Mouse (Mus musculus): ENCODE results near the gene Sdc3.

Gene Sdc3

DNA sequence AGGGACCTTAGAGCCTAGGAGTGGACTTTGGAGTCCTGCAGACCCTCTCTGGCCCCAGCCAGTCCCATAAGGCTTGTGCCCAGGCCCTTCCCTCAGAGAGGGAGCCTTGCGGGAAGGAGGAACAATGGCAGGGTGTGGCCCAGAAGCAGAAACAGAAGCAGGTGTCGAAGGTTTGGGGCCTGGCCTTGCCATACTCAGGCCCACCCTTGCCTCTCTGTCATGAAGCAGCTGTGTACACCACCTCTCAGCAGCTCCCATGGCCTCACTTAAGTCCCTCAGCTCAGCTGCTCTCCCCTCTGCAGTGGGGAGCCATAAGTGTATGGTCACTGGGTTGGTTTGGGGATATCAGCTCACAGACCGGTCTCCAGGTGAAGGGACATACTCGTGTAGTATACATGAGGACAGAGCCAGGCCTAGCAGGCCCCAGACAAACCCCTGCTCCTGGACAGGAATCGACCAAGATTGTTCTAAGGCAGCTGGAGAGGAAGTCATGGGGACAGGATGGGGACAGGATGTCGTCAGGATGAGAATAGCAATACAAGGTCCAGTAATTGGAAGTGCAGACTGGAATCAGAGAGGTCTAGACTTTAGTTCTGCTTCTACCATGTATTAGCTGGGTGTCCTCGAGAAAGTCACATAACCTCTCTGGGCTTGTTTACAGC lies 28.4 kb downstream of the Sdc3 start:
- no peak for DNase-seq (ENCODE audit: low spot score in 2 of 2)

DNA sequence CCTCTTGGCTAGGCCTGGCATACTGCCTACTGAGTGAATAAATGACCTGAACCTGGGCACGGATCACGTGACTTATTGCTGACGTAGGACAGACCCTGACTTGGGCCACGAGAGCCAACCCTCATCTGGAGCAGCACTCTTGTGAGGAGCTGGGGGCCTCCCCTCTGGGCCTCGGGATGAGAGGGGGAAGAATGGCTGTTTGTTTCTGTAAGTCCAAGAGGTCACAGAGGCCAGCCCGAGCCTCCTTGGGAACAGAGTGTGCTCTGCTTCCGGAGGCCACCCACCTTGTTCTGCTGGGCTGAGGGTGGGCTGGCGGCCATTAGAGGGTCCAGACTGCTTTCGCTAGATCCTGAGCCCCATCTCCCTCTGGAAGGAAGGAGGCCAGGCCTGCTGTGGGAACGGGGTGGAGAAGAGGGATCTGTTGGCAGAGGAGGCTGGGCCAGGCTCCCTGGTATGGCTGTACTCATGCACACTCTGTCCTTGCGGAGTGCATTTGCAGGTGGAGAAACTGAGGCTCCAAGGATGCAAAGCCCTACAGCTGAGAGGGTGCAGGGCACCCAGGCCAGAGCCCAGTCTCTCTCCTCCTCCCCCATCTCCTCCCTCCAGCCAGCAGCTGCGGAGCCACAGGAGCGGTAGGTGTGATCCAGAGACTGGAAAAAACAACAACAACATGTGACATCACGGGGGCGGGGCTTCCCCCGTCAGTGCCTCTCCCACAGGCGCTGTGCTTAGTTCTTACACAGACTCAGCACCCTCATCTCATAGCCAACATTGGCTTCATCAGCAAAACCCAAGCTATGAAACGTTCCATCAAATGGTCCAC lies 36.7 kb downstream of the Sdc3 start:
- no peak for DNase-seq (ENCODE audit: low spot score in 2 of 2)

DNA sequence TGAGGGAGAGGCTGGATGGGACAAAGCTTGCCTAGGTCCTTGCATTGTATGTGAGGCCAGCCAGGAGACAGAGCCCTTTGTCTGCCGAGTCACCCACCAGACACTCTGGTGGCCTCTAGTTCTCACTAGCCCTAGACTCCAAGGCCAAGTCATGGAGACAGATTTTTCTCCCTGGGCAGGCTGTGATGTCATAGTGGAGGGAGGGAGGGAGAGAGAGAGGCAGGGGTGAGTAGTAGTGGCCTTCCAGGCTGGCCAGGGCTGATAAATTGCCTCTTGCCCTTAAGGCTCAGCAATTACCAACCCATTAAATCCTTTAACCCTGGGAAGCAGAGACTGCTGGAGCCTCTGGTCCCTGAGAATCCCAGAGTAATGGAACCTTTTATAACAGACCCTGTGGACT lies 41.8 kb downstream of the Sdc3 start:
- no peak for DNase-seq (ENCODE audit: low spot score in 2 of 2)

DNA sequence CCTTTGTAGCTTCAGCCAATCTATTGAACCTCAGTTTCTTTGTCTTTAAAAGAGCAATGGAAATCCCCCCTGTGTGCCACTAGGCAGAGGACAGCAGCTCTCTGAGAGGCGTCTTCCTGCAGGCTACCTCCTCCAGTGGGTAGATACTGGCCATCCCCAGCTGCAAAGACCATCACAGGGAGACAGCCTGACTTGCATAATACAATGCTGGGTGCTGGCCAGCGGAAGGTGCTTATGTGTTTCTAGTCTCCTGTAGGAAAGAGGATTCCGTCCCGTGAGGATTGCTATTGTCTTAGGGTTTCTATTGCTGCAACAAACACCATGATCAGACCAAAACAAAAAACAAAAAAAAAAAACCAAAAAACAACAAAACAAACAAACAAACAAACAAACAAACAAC lies 43.2 kb downstream of the Sdc3 start:
- no peak for DNase-seq (ENCODE audit: low spot score in 2 of 2)

GRCm38 (mm10) chr4:130836281-130837061 lies 44.1 kb downstream of the Sdc3 start:
- DNase-seq (ENCODE audit: low spot score in 2 of 2): no peak

GRCm38 (mm10) chr4:130838585-130838984 lies 46.2 kb downstream of the Sdc3 start:
- DNase-seq (ENCODE audit: low spot score in 2 of 2): no peak

- DNase-seq (ENCODE audit: low spot score in 2 of 2): no peak
Measured at GRCm38 (mm10) chr4:130841107-130841840, 48.9 kb downstream of the Sdc3 start.

DNA sequence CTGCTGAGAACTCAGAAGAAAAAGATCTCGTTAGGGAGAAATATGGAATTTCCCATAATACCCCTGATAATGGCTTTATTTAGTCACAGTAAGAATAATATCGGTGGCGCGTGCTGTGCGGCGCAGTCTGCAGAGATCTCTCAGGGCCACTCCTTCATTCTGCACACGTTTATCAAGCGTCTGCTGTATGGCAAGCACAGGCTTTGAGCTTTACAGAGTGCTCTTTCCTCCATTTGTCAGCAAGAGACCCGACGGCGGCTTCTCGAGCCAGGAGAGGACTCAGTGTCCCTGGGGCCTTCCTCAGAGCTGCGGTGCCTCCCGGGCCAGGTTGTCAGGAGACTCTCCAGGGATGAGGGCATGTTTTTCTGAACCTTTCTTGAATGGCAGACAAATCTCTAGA lies 56.5 kb downstream of the Sdc3 start:
- DNase-seq (ENCODE audit: low spot score in 2 of 2): no peak

- no peak for DNase-seq (ENCODE audit: low spot score in 2 of 2)
Measured at GRCm38 (mm10) chr4:130857661-130858060, 65.3 kb downstream of the Sdc3 start.

GRCm38 (mm10) chr4:130858880-130859279 lies 66.5 kb downstream of the Sdc3 start:
- DNase-seq (ENCODE audit: low spot score in 2 of 2): no peak

GRCm38 (mm10) chr4:130859467-130859866 lies 67.1 kb downstream of the Sdc3 start:
- DNase-seq (ENCODE audit: low spot score in 2 of 2): no peak

- no peak for DNase-seq (ENCODE audit: low spot score in 2 of 2)
Measured at GRCm38 (mm10) chr4:130860902-130861652, 68.7 kb downstream of the Sdc3 start.

GRCm38 (mm10) chr4:130861653-130862208 lies 69.4 kb downstream of the Sdc3 start:
- DNase-seq (ENCODE audit: low spot score in 2 of 2): peak; percentile 69 to 70

DNA sequence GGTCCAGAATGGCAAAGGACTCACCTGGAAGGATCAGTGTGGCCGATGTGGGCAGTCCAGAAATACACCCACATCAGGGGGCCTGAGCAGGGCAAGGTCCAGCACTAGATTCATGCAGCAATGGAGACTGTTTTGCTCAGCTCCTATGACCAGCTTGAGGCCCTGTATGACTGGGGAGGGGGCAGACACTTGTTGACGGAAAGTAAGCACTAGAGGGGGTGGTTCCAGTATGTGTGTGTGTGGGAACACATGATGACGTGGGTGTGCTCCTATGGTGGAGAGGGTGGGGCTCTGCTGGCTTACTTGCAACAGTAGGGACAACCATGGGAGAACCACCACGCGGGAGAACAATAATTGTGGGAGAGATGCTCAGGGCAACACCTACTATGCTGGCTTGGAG lies 70.2 kb downstream of the Sdc3 start:
- no peak for DNase-seq (ENCODE audit: low spot score in 2 of 2)

DNA sequence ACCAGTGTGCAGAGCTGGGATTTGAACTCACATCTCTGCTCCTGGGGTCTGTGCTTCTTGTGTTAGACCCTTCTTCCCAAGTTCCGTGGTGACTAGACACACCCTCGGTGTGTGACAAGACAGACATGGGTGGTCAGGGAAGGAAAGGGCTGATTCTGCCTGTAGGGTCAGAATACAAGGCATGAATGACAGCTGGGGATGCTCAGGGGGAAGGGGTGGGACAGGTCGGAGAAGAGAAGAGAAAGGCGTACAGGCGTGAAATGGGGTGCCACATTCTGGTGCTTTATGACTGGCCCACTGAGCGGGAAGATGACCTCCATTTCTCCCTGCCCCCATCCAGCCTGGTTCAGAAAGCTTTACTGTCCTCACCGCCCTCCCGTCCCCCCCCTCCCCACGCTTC lies 73.1 kb downstream of the Sdc3 start:
- no peak for DNase-seq (ENCODE audit: low spot score in 2 of 2)

GRCm38 (mm10) chr4:130865901-130866371 lies 73.6 kb downstream of the Sdc3 start:
- no peak for DNase-seq (ENCODE audit: low spot score in 2 of 2)

DNA sequence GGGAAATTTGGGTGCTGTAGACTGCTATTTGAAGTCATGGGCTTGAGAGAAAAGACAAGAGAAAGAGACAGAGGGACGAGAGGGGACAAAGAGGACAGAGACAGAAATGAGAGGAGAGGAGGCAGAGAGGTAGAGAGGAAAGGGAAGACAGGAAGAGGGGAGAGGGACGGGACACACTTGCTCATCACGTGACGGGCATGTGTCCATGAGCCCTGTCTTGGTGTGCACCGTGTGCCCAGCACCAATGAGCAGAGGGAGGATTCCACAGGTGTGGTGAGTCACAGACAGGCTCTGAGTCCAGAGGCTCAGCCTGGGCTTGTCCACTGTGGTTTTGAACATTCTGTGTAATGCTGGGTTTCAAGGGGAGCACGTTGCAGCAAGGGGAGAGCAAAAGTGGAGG lies 75.6 kb downstream of the Sdc3 start:
- peak in 1 of 2 experiments; percentile 54 for DNase-seq (ENCODE audit: low spot score in 2 of 2)

- DNase-seq (ENCODE audit: low spot score in 2 of 2): no peak
Measured at GRCm38 (mm10) chr4:130868803-130869202, 76.5 kb downstream of the Sdc3 start.

DNA sequence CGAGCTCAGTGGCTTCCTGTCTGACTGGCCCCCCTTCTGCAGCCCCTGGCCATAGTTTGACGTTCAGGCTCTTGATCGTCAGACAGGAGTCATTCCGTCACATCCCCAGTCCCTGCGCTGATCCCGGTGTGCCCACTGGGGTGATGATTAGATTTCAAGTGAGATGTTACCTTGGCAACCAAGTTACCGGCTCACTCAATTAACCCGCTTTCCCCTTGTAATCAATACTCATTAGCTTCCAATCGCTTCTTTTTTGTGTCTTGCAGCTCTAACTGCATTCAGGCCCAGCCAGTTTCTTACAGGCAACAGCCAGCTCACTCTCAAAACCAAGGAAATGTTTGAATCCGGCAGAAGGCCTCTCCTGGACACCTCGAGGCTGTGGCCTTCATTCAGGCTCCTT lies 80.1 kb downstream of the Sdc3 start:
- no peak for DNase-seq (ENCODE audit: low spot score in 2 of 2)

DNA sequence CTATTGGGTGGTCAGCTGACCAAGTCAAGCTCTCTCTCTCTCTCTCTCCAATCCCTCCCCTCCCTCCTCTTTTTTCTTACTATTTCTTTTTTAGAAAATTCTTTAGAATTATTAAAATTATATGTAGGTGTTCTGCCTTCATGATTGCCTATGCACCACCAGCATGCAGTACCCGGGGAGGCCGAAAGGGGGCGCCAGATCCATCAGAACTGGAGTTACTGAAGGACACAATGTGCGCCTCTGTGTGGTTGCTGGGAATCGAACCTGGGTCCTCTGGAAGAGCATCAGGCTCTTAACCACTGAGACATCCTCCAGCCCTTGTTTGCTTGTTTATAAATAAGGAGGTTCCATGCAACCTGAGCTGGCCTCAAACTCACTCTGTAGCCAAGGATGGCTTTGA lies 81.1 kb downstream of the Sdc3 start:
- DNase-seq (ENCODE audit: low spot score in 2 of 2): no peak

DNA sequence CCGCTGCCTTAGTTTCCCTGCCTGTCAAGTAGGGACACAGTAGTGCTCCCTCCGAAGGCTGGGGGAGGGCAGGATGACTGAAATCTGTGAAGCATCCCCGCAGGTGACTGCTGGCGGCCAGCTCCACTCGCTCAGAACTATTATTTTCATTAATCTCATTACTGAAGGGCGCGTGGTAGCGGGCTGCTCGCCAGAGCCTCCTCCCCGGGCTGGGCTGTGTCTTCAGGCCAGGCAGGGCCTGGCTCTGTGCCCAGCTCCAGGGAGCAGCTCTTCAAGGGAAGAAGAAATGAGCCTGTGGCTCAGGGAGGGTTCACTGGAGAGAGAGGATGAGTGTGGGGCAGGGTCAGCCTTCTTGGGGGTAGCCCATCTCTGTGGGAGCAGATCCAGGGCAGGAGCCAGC lies 82.3 kb downstream of the Sdc3 start:
- peak in 1 of 2 experiments; percentile 45 for DNase-seq (ENCODE audit: low spot score in 2 of 2)

Data from urinary bladder, adult 18-20 months (tissue).